In genomic region chr5:73360240-73360639, GRCm38 (mm10) we compare ENCODE assay signal across 10 mouse cellular contexts. TPM values are rescaled to one million over a fixed set of nuclear protein-coding genes. Genes with fewer than 3 reads are reported as not detected.
DNase-seq lines count a peak whose midpoint lies in the region; ATAC-seq and TF ChIP-seq lines count a peak whose summit lies in the region.
"Had no signal": no experiment of that assay in that cellular context is flagged by ENCODE, and none has a peak within 500 bp of the region (broad histone marks: within the 10 kb centered on the region; RNA-seq: fewer than 3 reads in every experiment).

No protein-coding gene starts in this region.

- H3K9ac ChIP-seq in heart, postnatal 0 days (replicated peaks; ENCODE audit: low read depth, low read length) = no peak overlapping the region
- H3K9ac ChIP-seq in embryonic facial prominence, embryonic 15.5 days = no peak overlapping the region
- no peak overlapping the region for H3K9ac ChIP-seq in liver, embryonic 14.5 days (replicated peaks)

- H3K4me1 ChIP-seq in heart, postnatal 0 days (ENCODE audit: control insufficient read depth, insufficient read depth) = peaks cover 9% of the 10 kb centered on the region; the same call in 1 of the 2 replicates
- no peaks in the 10 kb centered on the region for H3K4me1 ChIP-seq in embryonic facial prominence, embryonic 15.5 days
- H3K4me1 ChIP-seq in liver, embryonic 14.5 days (replicated peaks; ENCODE audit: control insufficient read depth in 2 of 2, insufficient read depth in 2 of 2, low read length in 1 of 2) = peaks cover 42 to 49% of the 10 kb centered on the region in 2 experiments

- no peak for TF ChIP-seq EP300 in heart, postnatal 0 days (IDR thresholded peaks at IDR 0.05; ENCODE audit: low read depth)
- TF ChIP-seq EP300 in liver, embryonic 14.5 days (IDR thresholded peaks at IDR 0.05; ENCODE audit: low read depth) = no peak

- H3K4me3 ChIP-seq in heart, postnatal 0 days (ENCODE audit: low read depth, low read length) = peak overlapping the region; percentile 6; the same call in 1 of the 2 replicates
- no peak overlapping the region for H3K4me3 ChIP-seq in embryonic facial prominence, embryonic 15.5 days (replicated peaks)
- no peak overlapping the region for H3K4me3 ChIP-seq in liver, embryonic 14.5 days (ENCODE audit: insufficient read depth in 1 of 2, low read depth in 2 of 2, low read length in 2 of 2)
- H3K4me3 ChIP-seq: myocyte had no signal

- no peak for TF ChIP-seq CTCF in heart, postnatal 0 days (IDR thresholded peaks at IDR 0.05; ENCODE audit: low read depth)
- no peak for TF ChIP-seq CTCF in liver, embryonic 14.5 days (IDR thresholded peaks at IDR 0.05; ENCODE audit: low read depth)

- ATAC-seq in heart, postnatal 0 days (ENCODE audit: insufficient read depth, low read depth) = no peak
- ATAC-seq in embryonic facial prominence, embryonic 15.5 days (ENCODE audit: insufficient number of reproducible peaks, low FRiP score, low TSS enrichment, low read depth) = no peak
- no peak for ATAC-seq in liver, embryonic 14.5 days (ENCODE audit: insufficient read depth)

- H3K27me3 ChIP-seq in heart, postnatal 0 days (ENCODE audit: control insufficient read depth, insufficient read depth, low read length) = no peaks in the 10 kb centered on the region
- H3K27me3 ChIP-seq in embryonic facial prominence, embryonic 15.5 days = no peaks in the 10 kb centered on the region
- H3K27me3 ChIP-seq in liver, embryonic 14.5 days (ENCODE audit: control insufficient read depth, insufficient read depth, low read length) = peaks cover 2% of the 10 kb centered on the region; the same call in 1 of the 2 replicates

- no peaks in the 10 kb centered on the region for H3K36me3 ChIP-seq in heart, postnatal 0 days (replicated peaks; ENCODE audit: control insufficient read depth, insufficient read depth, low read length)
- no peaks in the 10 kb centered on the region for H3K36me3 ChIP-seq in embryonic facial prominence, embryonic 15.5 days
- no peaks in the 10 kb centered on the region for H3K36me3 ChIP-seq in liver, embryonic 14.5 days (replicated peaks; ENCODE audit: control insufficient read depth, insufficient read depth, low read depth)

- no peak overlapping the region for H3K27ac ChIP-seq in heart, postnatal 0 days (ENCODE audit: low read depth)
- H3K27ac ChIP-seq in embryonic facial prominence, embryonic 15.5 days (replicated peaks) = no peak overlapping the region
- H3K27ac ChIP-seq in liver, embryonic 14.5 days = no peak overlapping the region

- 16% methylated on average over 12 of the region's 12 CpGs for WGBS in heart, postnatal 0 days
- WGBS in embryonic facial prominence, embryonic 15.5 days = 20% methylated on average over 12 of the region's 12 CpGs
- WGBS in liver, embryonic 14.5 days (ENCODE audit: insufficient replicate concordance) = 32% methylated on average over 12 of the region's 12 CpGs

- no peaks in the 10 kb centered on the region for H3K9me3 ChIP-seq in heart, postnatal 0 days (replicated peaks; ENCODE audit: control insufficient read depth, low read length)
- no peaks in the 10 kb centered on the region for H3K9me3 ChIP-seq in embryonic facial prominence, embryonic 15.5 days (replicated peaks)
- H3K9me3 ChIP-seq in liver, embryonic 14.5 days (ENCODE audit: control insufficient read depth, low read length) = no peaks in the 10 kb centered on the region

- H3K4me2 ChIP-seq in heart, postnatal 0 days (ENCODE audit: low read depth, low read length) = peak overlapping the region; percentile 52
- peak overlapping the region; percentile 35 for H3K4me2 ChIP-seq in embryonic facial prominence, embryonic 15.5 days (replicated peaks)
- peak overlapping the region; percentile 45 for H3K4me2 ChIP-seq in liver, embryonic 14.5 days (ENCODE audit: low read depth)

- no peak for DNase-seq in heart, postnatal 0 days (ENCODE audit: low spot score)
- DNase-seq in heart, adult 11 months = no peak
- peak; percentile 52 for DNase-seq in ES-CJ7 (ENCODE audit: low read depth, low spot score)
- no peak for DNase-seq in liver, embryonic 14.5 days (ENCODE audit: low read depth in 3 of 3, low spot score in 3 of 3)
- DNase-seq in thymus, postnatal 0 days (ENCODE audit: low spot score) = no peak
- no peak for DNase-seq in adrenal gland, postnatal 25 days

RNA-seq across cellular contexts. Expression of gene Ociad2, which starts 19.4 kb away (rescaled TPM):
- 6.7 and 13.3 TPM in 2 replicates for total RNA-seq in heart, postnatal 0 days (2014; rRNA removed; ENCODE audit: low replicate concordance)
- 16.7 and 19.6 TPM in 2 replicates for polyA plus RNA-seq in heart, postnatal 0 days (2015; fragmentation: Nextera tagmentation; extraction: Ambion mirVana)
- polyA plus RNA-seq in embryonic facial prominence, embryonic 15.5 days (2015; fragmentation: Nextera tagmentation; extraction: Ambion mirVana) = 12.0 and 13.5 TPM in 2 replicates
- polyA plus RNA-seq in liver, embryonic 14.5 days (2012; rRNA removed) = 0.51 and 0.95 TPM in 2 replicates
- 2.8 and 3.6 TPM in 2 replicates for polyA plus RNA-seq in liver, embryonic 14.5 days (2014; fragmentation: Nextera tagmentation; extraction: Ambion mirVana)
- 55.6 and 57.7 TPM in 2 replicates for polyA plus RNA-seq in thymus, postnatal 0 days (2015; fragmentation: Nextera tagmentation; extraction: Ambion mirVana)
- total RNA-seq in adrenal gland, postnatal 25 days (2021) = 17.4 and 24.9 TPM in 2 replicates

RNA-seq across cellular contexts. Expression of gene Cwh43, which starts 45.6 kb away (rescaled TPM):
- not detected in 2 replicates for total RNA-seq in heart, postnatal 0 days (2014; rRNA removed; ENCODE audit: low replicate concordance)
- 0.08 TPM in 1 of 2 replicates, not detected in the other for polyA plus RNA-seq in heart, postnatal 0 days (2015; fragmentation: Nextera tagmentation; extraction: Ambion mirVana)
- polyA plus RNA-seq in embryonic facial prominence, embryonic 15.5 days (2015; fragmentation: Nextera tagmentation; extraction: Ambion mirVana) = 5.2 and 5.8 TPM in 2 replicates
- polyA plus RNA-seq in liver, embryonic 14.5 days (2012; rRNA removed) = not detected in 2 replicates
- not detected in 2 replicates for polyA plus RNA-seq in liver, embryonic 14.5 days (2014; fragmentation: Nextera tagmentation; extraction: Ambion mirVana)
- polyA plus RNA-seq in thymus, postnatal 0 days (2015; fragmentation: Nextera tagmentation; extraction: Ambion mirVana) = 0.14 and 0.35 TPM in 2 replicates
- total RNA-seq in adrenal gland, postnatal 25 days (2021) = 0.12 TPM in 1 of 2 replicates, not detected in the other
- total RNA-seq: heart, adult 8-10 months; MEL had no signal
